Mouse (Mus musculus) CH12.LX (cell line): ENCODE measurements around the gene AU022252.

ENCODE experiments used
- CTCF ChIP-seq, 2 experiments: IDR thresholded peaks in 1 of 2; conservative IDR thresholded peaks in 1 of 2; 2 replicates each; pipeline ENCODE4 v1.5.1; 2011 to 2012; ENCODE audit warnings: low read depth in 2 of 2, low read length in 2 of 2, improper control_type of control experiment in 1 of 2, inconsistent platforms in 1 of 2, mild to moderate bottlenecking in 1 of 2, moderate library complexity in 1 of 2
- EP300 ChIP-seq: IDR thresholded peaks from 2 replicates; pipeline ENCODE4 v1.6.1; 2011; ENCODE audit warnings: low read length, improper control_type of control experiment
- MAFK ChIP-seq: IDR thresholded peaks from 2 replicates; pipeline ENCODE4 v1.6.1; 2011; ENCODE audit warnings: low read length, improper control_type of control experiment; ENCODE audit not compliant: insufficient replicate concordance
- MAX ChIP-seq: IDR thresholded peaks from 2 replicates; pipeline ENCODE4 v1.6.1; 2011; ENCODE audit warnings: low read length, improper control_type of control experiment
- MXI1 ChIP-seq: IDR thresholded peaks from 2 replicates; pipeline ENCODE4 v1.6.1; 2011; ENCODE audit warnings: mild to moderate bottlenecking, low read depth, low read length, improper control_type of control experiment
- POLR2AphosphoS2 ChIP-seq: IDR thresholded peaks from 2 replicates; pipeline ENCODE4 v1.6.1; 2011; ENCODE audit warnings: low read depth, low read length, improper control_type of control experiment
- SMC3 ChIP-seq: IDR thresholded peaks from 2 replicates; pipeline ENCODE4 v1.6.1; 2011; ENCODE audit warnings: low read depth, low read length, improper control_type of control experiment
- USF1 ChIP-seq: IDR thresholded peaks from 2 replicates; pipeline ENCODE4 v1.6.1; 2014; ENCODE audit warnings: low read depth, mild to moderate bottlenecking, inconsistent platforms, low read length, improper control_type of control experiment

DNA sequence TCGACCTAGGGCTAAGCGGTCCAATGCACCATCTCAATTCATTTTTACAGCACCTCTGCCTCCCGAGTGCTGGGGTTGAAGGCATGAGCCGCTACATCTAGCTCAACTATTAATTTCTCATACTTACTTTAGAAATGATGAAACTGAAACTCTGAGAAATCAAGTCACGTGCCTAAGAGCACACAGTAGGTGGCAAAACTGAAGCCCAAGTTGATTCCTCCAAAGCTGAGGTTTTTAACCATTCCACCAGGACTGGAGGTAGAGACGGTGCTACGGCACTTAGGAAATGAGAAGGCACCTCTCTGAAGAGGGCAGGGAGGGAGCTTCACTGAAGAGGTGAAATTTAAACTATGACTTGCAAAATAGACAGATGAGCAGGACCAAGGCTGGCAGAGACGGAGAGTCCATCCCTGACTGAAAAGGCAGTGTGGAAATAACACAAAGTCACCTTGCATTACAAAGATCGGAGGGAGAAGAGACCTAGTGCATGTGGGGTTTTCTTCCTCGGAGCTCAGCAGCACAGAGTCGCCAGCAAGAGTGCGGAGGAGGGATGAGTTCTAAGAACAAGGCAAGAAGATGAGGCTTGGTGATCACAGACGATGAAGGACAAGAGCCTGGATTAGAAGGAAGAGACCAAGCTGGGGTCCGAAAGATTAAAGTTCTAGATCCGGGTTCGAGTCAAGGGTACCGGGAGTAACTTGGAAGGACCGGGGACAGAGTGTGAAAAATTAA, 59.4 kb downstream of the AU022252 start:
- no peak for TF ChIP-seq MAFK
- no peak for TF ChIP-seq CTCF (conservative IDR thresholded peaks at IDR 0.05 in 1 of 2, IDR thresholded peaks at IDR 0.05 in 1 of 2; ENCODE audit: low read depth in 2 of 2, low read length in 2 of 2)
- TF ChIP-seq SMC3: no peak
- TF ChIP-seq MAX: no peak
- TF ChIP-seq POLR2AphosphoS2: no peak
- TF ChIP-seq EP300: no peak
- TF ChIP-seq MXI1: no peak
- TF ChIP-seq USF1: no peak
